Mouse (Mus musculus) neural tube, embryonic 14.5 days (tissue): ENCODE data around the gene Tbc1d1. TPM values are rescaled to one million over a fixed set of nuclear protein-coding genes. Genes with fewer than 3 reads are reported as not detected.
A peak's percentile ranks its signal among the peaks of the same experiment; 100 is the strongest.

ENCODE experiments used
- ATAC-seq: fragments of 200-750 bp; cut with Nextera tagmentation; 2 replicates; pipeline ENCODE4 v1.8.0; 2017; ENCODE audit warnings: low read depth, mild to moderate bottlenecking, moderate TSS enrichment, moderate library complexity
- H3K27ac ChIP-seq: fragments of 300-500 bp; sonication (generic); 2 replicates; pipeline ENCODE4 v1.5.1; 2014; ENCODE audit warnings: low read depth, mild to moderate bottlenecking, control low read depth, low read length, moderate library complexity, mixed read lengths
- H3K27me3 ChIP-seq: fragments of 300-500 bp; sonication (generic); 2 replicates; pipeline ENCODE4 v1.6.1; 2014; ENCODE audit warnings: low read length; ENCODE audit not compliant: control insufficient read depth, insufficient read depth
- H3K36me3 ChIP-seq: fragments of 300-500 bp; sonication (generic); 2 replicates; pipeline ENCODE4 v1.6.1; 2014; ENCODE audit warnings: low read length, mixed read lengths; ENCODE audit not compliant: control insufficient read depth, insufficient read depth
- H3K4me1 ChIP-seq: fragments of 300-500 bp; sonication (generic); 2 replicates; pipeline ENCODE4 v1.6.1; 2014; ENCODE audit warnings: low read length; ENCODE audit not compliant: control insufficient read depth, insufficient read depth
- H3K4me2 ChIP-seq: fragments of 300-500 bp; sonication (generic); 2 replicates; pipeline ENCODE4 v1.6.1; 2014; ENCODE audit warnings: mild to moderate bottlenecking, low read depth, low read length, control low read depth
- H3K4me3 ChIP-seq: fragments of 300-500 bp; sonication (generic); 2 replicates; pipeline ENCODE4 v1.5.1; 2014; ENCODE audit warnings: low read depth, low read length, control low read depth, mixed read lengths
- H3K9ac ChIP-seq: fragments of 300-500 bp; sonication (generic); replicated peaks from 2 replicates; pipeline ENCODE4 v1.6.1; 2014; ENCODE audit warnings: low read depth, mild to moderate bottlenecking, control low read depth, low read length, mixed read lengths
- H3K9me3 ChIP-seq: fragments of 300-500 bp; sonication (generic); 2 replicates; pipeline ENCODE4 v1.6.1; 2016; ENCODE audit warnings: low read length; ENCODE audit not compliant: control insufficient read depth
- WGBS: fragments of 180-500 bp; shearing (Covaris S2); extraction: QIAGEN DNeasy Blood & Tissue Kit; methylation state at CpG from one replicate; pipeline ENCODE4 v1.1.7; 2014; 5-methylcytosine and 5-hydroxymethylcytosine counted together
- polyA plus RNA-seq: library from polyadenylated mRNA; unstranded; fragments of >200 nt; fragmentation: Nextera tagmentation; extraction: Ambion mirVana; gene quantifications from 2 replicates; pipeline ENCODE4 v1.2.1, GENCODE M21; 2014

Tbc1d1 gene
- polyA plus RNA-seq, 1 experiment from 2014 or later = 16.0 TPM

- no peak for ATAC-seq
Measured at GRCm38 (mm10) chr5:64291657-64292056, 135.6 kb downstream of the Tbc1d1 start.

GRCm38 (mm10) chr5:64295621-64296020 is 139.5 kb downstream of the Tbc1d1 start:
- Histone ChIP-seq H3K9me3 (no peaks in the 10 kb centered on the region), H3K4me3 (no peak overlapping the region), H3K27ac (no peak overlapping the region), H3K36me3 (no peaks in the 10 kb centered on the region), H3K4me1 (no peaks in the 10 kb centered on the region), H3K9ac (no peak overlapping the region), H3K27me3 (no peaks in the 10 kb centered on the region), H3K4me2 (no peak overlapping the region)
- no peak for ATAC-seq

More at GRCm38 (mm10) chr5:64291657-64292056, 135.6 kb downstream of the Tbc1d1 start:
- Histone ChIP-seq H3K36me3 (no peaks in the 10 kb centered on the region), H3K27ac (no peak overlapping the region), H3K9ac (no peak overlapping the region), H3K4me2 (no peak overlapping the region), H3K4me3 (no peak overlapping the region), H3K4me1 (no peaks in the 10 kb centered on the region), H3K9me3 (no peaks in the 10 kb centered on the region), H3K27me3 (no peaks in the 10 kb centered on the region)
- WGBS = 76% methylated on average over 5 of the region's 5 CpGs

DNA sequence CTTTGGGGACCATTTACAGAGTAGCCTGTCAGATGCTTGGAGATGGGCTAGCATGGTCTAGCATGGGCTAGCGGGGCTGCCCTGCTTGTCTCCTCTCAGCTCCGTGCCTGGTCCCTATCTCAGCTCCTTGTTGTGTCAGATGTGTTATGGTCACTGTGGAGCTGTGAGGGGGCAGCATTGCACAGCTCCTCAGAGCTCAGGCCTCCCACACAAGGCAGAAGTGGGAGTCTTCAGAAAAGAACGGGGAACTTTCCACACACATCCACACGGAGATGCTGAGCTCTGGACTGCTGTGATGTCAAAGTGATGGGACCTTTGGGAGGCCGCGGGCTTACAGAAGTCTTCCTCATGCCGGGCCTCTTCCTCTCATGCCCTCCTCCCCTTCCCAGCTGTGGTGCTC is 140.2 kb downstream of the Tbc1d1 start:
- H3K9ac ChIP-seq = no peak overlapping the region
- no peak overlapping the region for H3K4me2 ChIP-seq
- ATAC-seq = no peak
- no peak overlapping the region for H3K4me3 ChIP-seq
- H3K27me3 ChIP-seq = no peaks in the 10 kb centered on the region
- no peak overlapping the region for H3K27ac ChIP-seq
- 80% methylated on average over 7 of the region's 7 CpGs for WGBS
- no peaks in the 10 kb centered on the region for H3K4me1 ChIP-seq
- H3K36me3 ChIP-seq = no peaks in the 10 kb centered on the region
- H3K9me3 ChIP-seq = no peaks in the 10 kb centered on the region

DNA sequence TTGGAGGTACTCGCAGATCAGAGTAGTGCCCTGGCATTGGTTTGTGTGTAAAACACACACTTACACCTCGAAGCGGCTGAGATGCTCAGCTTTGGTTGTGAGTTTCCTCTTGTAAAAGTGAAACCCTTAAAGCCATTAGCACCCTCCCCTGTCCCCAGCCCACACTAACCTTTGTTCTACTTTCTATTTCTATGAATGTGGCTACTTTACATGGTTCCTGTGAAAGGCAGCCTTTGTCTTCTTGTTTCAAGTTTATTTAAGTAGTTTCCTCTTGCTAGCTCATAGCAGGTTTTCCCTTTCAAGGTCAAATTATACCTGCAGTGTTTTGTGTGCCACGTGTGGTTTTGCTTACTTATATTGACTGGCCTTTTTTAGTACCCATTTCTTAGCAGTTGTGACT is 141.0 kb downstream of the Tbc1d1 start:
- WGBS = 82% methylated on average over 4 of the region's 4 CpGs
- no peak for ATAC-seq

GRCm38 (mm10) chr5:64298331-64299036 is 142.4 kb downstream of the Tbc1d1 start:
- Histone ChIP-seq H3K36me3 (no peaks in the 10 kb centered on the region), H3K4me3 (no peak overlapping the region), H3K9me3 (no peaks in the 10 kb centered on the region), H3K27me3 (no peaks in the 10 kb centered on the region), H3K9ac (no peak overlapping the region), H3K27ac (no peak overlapping the region), H3K4me1 (no peaks in the 10 kb centered on the region), H3K4me2 (no peak overlapping the region)
- ATAC-seq = peak; percentile 49; the same call in 1 of the 2 replicates
- WGBS = 60% methylated on average over 20 of the region's 20 CpGs

More for the DNA sequence above, 141.0 kb downstream of the Tbc1d1 start:
- H3K4me1 ChIP-seq = no peaks in the 10 kb centered on the region
- H3K9me3 ChIP-seq = no peaks in the 10 kb centered on the region
- H3K4me3 ChIP-seq = no peak overlapping the region
- H3K9ac ChIP-seq = no peak overlapping the region
- no peaks in the 10 kb centered on the region for H3K36me3 ChIP-seq
- H3K4me2 ChIP-seq = no peak overlapping the region
- no peak overlapping the region for H3K27ac ChIP-seq
- no peaks in the 10 kb centered on the region for H3K27me3 ChIP-seq

- no peaks in the 10 kb centered on the region for H3K36me3 ChIP-seq
- H3K27ac ChIP-seq = no peak overlapping the region
- no peaks in the 10 kb centered on the region for H3K27me3 ChIP-seq
- no peak overlapping the region for H3K4me2 ChIP-seq
- no peaks in the 10 kb centered on the region for H3K4me1 ChIP-seq
- WGBS = 82% methylated on average over 7 of the region's 7 CpGs
- no peak overlapping the region for H3K9ac ChIP-seq
- H3K4me3 ChIP-seq = no peak overlapping the region
- H3K9me3 ChIP-seq = no peaks in the 10 kb centered on the region
- no peak for ATAC-seq
Measured at GRCm38 (mm10) chr5:64299508-64300324, 143.6 kb downstream of the Tbc1d1 start.

DNA sequence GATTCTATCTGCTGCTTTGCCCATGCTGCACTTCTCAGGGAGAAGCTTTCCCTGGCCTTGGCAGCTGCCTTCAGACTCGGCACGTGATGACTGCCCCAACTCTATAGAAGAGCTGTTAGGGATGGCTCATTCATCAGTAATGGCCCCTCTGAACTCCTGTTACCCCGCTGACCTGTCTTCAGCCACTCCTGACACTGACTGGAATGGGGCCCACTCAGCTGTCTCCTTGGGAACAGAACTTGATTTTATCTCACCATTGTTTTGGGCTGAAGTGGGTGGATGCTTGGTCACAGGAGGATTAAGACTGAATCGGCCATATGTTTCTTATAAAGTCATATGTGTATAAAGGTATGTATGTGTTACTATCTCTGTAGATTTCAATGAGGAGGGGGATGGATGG is 145.1 kb downstream of the Tbc1d1 start:
- Histone ChIP-seq H3K9me3 (no peaks in the 10 kb centered on the region), H3K27ac (no peak overlapping the region), H3K4me1 (no peaks in the 10 kb centered on the region), H3K27me3 (no peaks in the 10 kb centered on the region), H3K9ac (no peak overlapping the region), H3K36me3 (0 out of 2 replicates have a peak, but pooled peaks cover 3% of the 10 kb centered on the region), H3K4me3 (no peak overlapping the region), H3K4me2 (no peak overlapping the region)
- 30% methylated on average over 4 of the region's 4 CpGs for WGBS
- ATAC-seq = no peak

DNA sequence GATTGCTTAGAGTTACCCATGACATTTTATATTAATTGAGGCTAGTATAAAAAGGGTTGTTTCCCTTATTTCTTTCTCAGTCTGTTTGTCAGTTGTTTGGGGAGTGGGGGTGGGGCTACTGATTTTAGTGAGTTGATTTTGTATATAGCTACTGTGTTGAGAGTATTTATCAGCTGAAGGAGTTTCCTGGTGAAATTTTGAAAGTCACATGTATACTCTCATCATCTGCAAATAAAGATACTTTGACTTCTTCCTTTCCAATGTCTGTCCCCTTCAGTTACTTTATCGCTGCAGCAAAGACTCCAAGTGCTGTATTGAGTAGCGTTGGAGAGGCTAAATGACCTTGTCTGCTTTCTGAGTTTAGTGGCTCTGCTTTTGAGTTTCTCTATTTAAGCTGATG is 151.2 kb downstream of the Tbc1d1 start:
- Histone ChIP-seq H3K4me2 (no peak overlapping the region), H3K27me3 (no peaks in the 10 kb centered on the region), H3K4me1 (no peaks in the 10 kb centered on the region), H3K9ac (no peak overlapping the region), H3K36me3 (0 out of 2 replicates have a peak, but pooled peaks cover 3% of the 10 kb centered on the region), H3K9me3 (no peaks in the 10 kb centered on the region), H3K4me3 (no peak overlapping the region), H3K27ac (no peak overlapping the region)
- no peak for ATAC-seq
- WGBS = 98% methylated on average over 2 of the region's 2 CpGs

GRCm38 (mm10) chr5:64312295-64312694 is 156.2 kb downstream of the Tbc1d1 start:
- Histone ChIP-seq H3K4me2 (no peak overlapping the region), H3K4me1 (peaks cover 14% of the 10 kb centered on the region; the same call in 1 of the 2 replicates), H3K36me3 (no peaks in the 10 kb centered on the region), H3K9ac (no peak overlapping the region), H3K4me3 (no peak overlapping the region), H3K27ac (no peak overlapping the region), H3K9me3 (no peaks in the 10 kb centered on the region), H3K27me3 (no peaks in the 10 kb centered on the region)
- 68% methylated on average over 5 of the region's 5 CpGs for WGBS
- ATAC-seq = no peak
